Mouse (Mus musculus): Measurements from ENCODE around the gene Gm21969.

- no peak for TF ChIP-seq CTCF (IDR thresholded peaks at IDR 0.05; ENCODE audit: control insufficient read depth, insufficient read depth, low read length)
- TF ChIP-seq POLR2A (IDR thresholded peaks at IDR 0.05; ENCODE audit: borderline replicate concordance, control insufficient read depth, low read depth, low read length) = no peak
These were observed 29.2 kb downstream of the Gm21969 start for GRCm38 (mm10) chr4:139632254-139632580.

Measured in bone marrow, adult 2 months (tissue).